Mouse (Mus musculus) C2C12 (cell line): Measurements from ENCODE around the gene Grik4. TPM values are rescaled to one million over a fixed set of nuclear protein-coding genes. Genes with fewer than 3 reads are reported as not detected.
"Not testable (repeated sequence)": the region's sequence is repeated elsewhere in the genome, so short reads cannot be mapped to it uniquely, and the experiment has no call there.

ENCODE experiments used
- H3K27me3 ChIP-seq: one replicate; pipeline ENCODE4 v1.6.1; 2011; ENCODE audit not compliant: control insufficient read depth, insufficient read depth, insufficient read length
- H3K36me3 ChIP-seq: one replicate; pipeline ENCODE4 v1.6.1; 2011; ENCODE audit not compliant: control insufficient read depth, insufficient read depth
- H3K4me3 ChIP-seq: one replicate; pipeline ENCODE4 v1.5.1; 2011; ENCODE audit warnings: mild to moderate bottlenecking, control low read depth; ENCODE audit not compliant: poor library complexity, insufficient read depth, severe bottlenecking
- H3K79me2 ChIP-seq: one replicate; pipeline ENCODE4 v1.6.1; 2011; ENCODE audit not compliant: control insufficient read depth, insufficient read depth
- H3K79me3 ChIP-seq: one replicate; pipeline ENCODE4 v1.6.1; 2011; ENCODE audit warnings: low read depth, control low read depth
- H3ac ChIP-seq: one replicate; pipeline ENCODE3; 2011; ENCODE audit warnings: low read depth; ENCODE audit not compliant: control insufficient read depth, insufficient read length
- CEBPB ChIP-seq: IDR thresholded peaks from one replicate; pipeline ENCODE4 v1.6.1; 2011; ENCODE audit warnings: low read depth, mild to moderate bottlenecking, control low read depth, moderate library complexity
- CTCF ChIP-seq: IDR thresholded peaks from one replicate; pipeline ENCODE4 v1.5.1; 2011; ENCODE audit not compliant: control insufficient read depth, insufficient read depth, insufficient read length
- FOSL1 ChIP-seq: IDR thresholded peaks from one replicate; pipeline ENCODE4 v1.8.0; 2011; ENCODE audit warnings: mild to moderate bottlenecking, low read length; ENCODE audit not compliant: poor library complexity, insufficient read depth, severe bottlenecking
- MAX ChIP-seq: IDR thresholded peaks from one replicate; pipeline ENCODE4 v1.6.1; 2011; ENCODE audit warnings: mild to moderate bottlenecking, control low read depth
- MYOD1 ChIP-seq: IDR thresholded peaks from one replicate; pipeline ENCODE4 v1.6.1; 2011; ENCODE audit warnings: low read depth; ENCODE audit not compliant: control insufficient read depth, insufficient read length
- MYOG ChIP-seq: IDR thresholded peaks from one replicate; pipeline ENCODE4 v1.6.1; 2011; ENCODE audit not compliant: control insufficient read depth, insufficient read length; ENCODE audit errors: extremely low read depth
- USF1 ChIP-seq: IDR thresholded peaks from one replicate; pipeline ENCODE4 v1.6.1; 2011; ENCODE audit warnings: low read depth, mild to moderate bottlenecking, control low read depth, moderate library complexity
- long read RNA-seq, 2 experiments: library from polyadenylated mRNA; unstranded; transcript quantifications; one replicate each; pipeline ENCODE4 v2.0.0; 2019 to 2020
- polyA plus RNA-seq: library from polyadenylated mRNA; unstranded; fragments of >200 nt; fragmentation: generic; extraction: Trizol; gene quantifications from one replicate; pipeline ENCODE4 v1.2.1, GENCODE M21; 2012; ENCODE audit warnings: missing spikeins

Gene Grik4
- not detected for polyA plus RNA-seq
- long read RNA-seq, experiment 1 = 0 reads
- long read RNA-seq, experiment 2 = 0 reads

GRCm38 (mm10) chr9:42943781-42944535 is at the start of gene Grik4:
Gene Grik4, minus strand, starts transcription at chr9:42944493.
- H3K36me3 ChIP-seq = no peaks in the 10 kb centered on the region
- TF ChIP-seq CEBPB (no peak), MYOD1 (no peak), MYOG (no peak), FOSL1 (no peak), USF1 (no peak)
- peak within 1 kb of the TSS; percentile 8 for H3ac ChIP-seq
- H3K79me3 ChIP-seq = no peaks in the 10 kb centered on the region
- H3K4me3 ChIP-seq = peak within 1 kb of the TSS; percentile 2
- no peaks in the 10 kb centered on the region for H3K79me2 ChIP-seq
- peaks cover 73% of the 10 kb centered on the region for H3K27me3 ChIP-seq

GRCm38 (mm10) chr9:42993659-42994058 is 49.4 kb upstream of the Grik4 start:
- H3ac ChIP-seq = no peak overlapping the region
- H3K36me3 ChIP-seq = peaks cover 77% of the 10 kb centered on the region
- no peaks in the 10 kb centered on the region for H3K79me2 ChIP-seq
- no peaks in the 10 kb centered on the region for H3K27me3 ChIP-seq
- H3K79me3 ChIP-seq = no peaks in the 10 kb centered on the region
- H3K4me3 ChIP-seq = no peak overlapping the region
- TF ChIP-seq CEBPB (no peak), MAX (no peak), CTCF (no peak)

- TF ChIP-seq FOSL1 (no peak), MAX (no peak), MYOG (no peak), CEBPB (no peak), MYOD1 (no peak), USF1 (no peak), CTCF (no peak)
- no peaks in the 10 kb centered on the region for H3K79me3 ChIP-seq
- H3ac ChIP-seq = no peak overlapping the region
- no peaks in the 10 kb centered on the region for H3K27me3 ChIP-seq
- H3K36me3 ChIP-seq = peaks cover 57% of the 10 kb centered on the region
- H3K4me3 ChIP-seq = no peak overlapping the region
- H3K79me2 ChIP-seq = no peaks in the 10 kb centered on the region
Measured at GRCm38 (mm10) chr9:42987988-42988387, 43.7 kb upstream of the Grik4 start.

GRCm38 (mm10) chr9:42968894-42969521 is 24.7 kb upstream of the Grik4 start:
- H3K27me3 ChIP-seq = no peaks in the 10 kb centered on the region
- no peaks in the 10 kb centered on the region for H3K79me2 ChIP-seq
- H3K36me3 ChIP-seq = peaks cover 40% of the 10 kb centered on the region
- no peak for TF ChIP-seq MYOG
- no peak for TF ChIP-seq USF1
- TF ChIP-seq MAX = no peak
- TF ChIP-seq CEBPB = no peak
- no peak for TF ChIP-seq FOSL1
- no peak for TF ChIP-seq CTCF
- no peak for TF ChIP-seq MYOD1
- no peak overlapping the region for H3ac ChIP-seq
- no peak overlapping the region for H3K4me3 ChIP-seq
- H3K79me3 ChIP-seq = no peaks in the 10 kb centered on the region

GRCm38 (mm10) chr9:42967731-42968130 is 23.4 kb upstream of the Grik4 start:
- Histone ChIP-seq H3K79me2 (no peaks in the 10 kb centered on the region), H3K79me3 (no peaks in the 10 kb centered on the region), H3K4me3 (no peak overlapping the region), H3K27me3 (no peaks in the 10 kb centered on the region), H3K36me3 (peaks cover 40% of the 10 kb centered on the region), H3ac (no peak overlapping the region)
- TF ChIP-seq MYOD1 = no peak
- no peak for TF ChIP-seq MAX

GRCm38 (mm10) chr9:42964809-42965208 is 20.5 kb upstream of the Grik4 start:
- not testable (repeated sequence) for H3K79me3 ChIP-seq, H3ac ChIP-seq, H3K79me2 ChIP-seq, H3K4me3 ChIP-seq, H3K27me3 ChIP-seq
- H3K36me3 ChIP-seq = peaks cover 15% of the 10 kb centered on the region
